Mouse (Mus musculus) liver, adult 2 months (tissue): Measurements from ENCODE around the gene Fancg. TPM values are rescaled to one million over a fixed set of nuclear protein-coding genes. Genes with fewer than 3 reads are reported as not detected.
A peak's percentile ranks its signal among the peaks of the same experiment; 100 is the strongest.

ENCODE experiments used
- DNase-seq: peaks from one replicate; pipeline ENCODE4 v3.0.0-alpha.2; 2011; ENCODE audit warnings: low read depth, low spot score; ENCODE audit errors: extremely low read depth
- H3K27ac ChIP-seq: fragments of 200-500 bp; replicated peaks from 2 replicates; pipeline ENCODE4 v1.5.1; 2012; ENCODE audit warnings: low read depth, mild to moderate bottlenecking, control low read depth, inconsistent platforms, low read length; ENCODE audit not compliant: insufficient read depth
- H3K27me3 ChIP-seq: fragments of 200-500 bp; 2 replicates; pipeline ENCODE4 v1.6.1; 2012; ENCODE audit warnings: mild to moderate bottlenecking, moderate library complexity, low read length, inconsistent platforms; ENCODE audit not compliant: control insufficient read depth, insufficient read depth
- H3K36me3 ChIP-seq: fragments of 200-500 bp; 2 replicates; pipeline ENCODE4 v1.6.1; 2012; ENCODE audit warnings: low read length, inconsistent platforms; ENCODE audit not compliant: control insufficient read depth, insufficient read depth
- H3K4me1 ChIP-seq: fragments of 200-500 bp; 2 replicates; pipeline ENCODE4 v1.6.1; 2011; ENCODE audit warnings: low read length; ENCODE audit not compliant: control insufficient read depth, insufficient read depth
- H3K4me3 ChIP-seq: fragments of 200-500 bp; 2 replicates; pipeline ENCODE4 v1.5.1; 2011; ENCODE audit warnings: low read depth, mild to moderate bottlenecking, control low read depth, low read length, moderate library complexity; ENCODE audit not compliant: insufficient read depth
- H3K79me2 ChIP-seq: fragments of 200-500 bp; 2 replicates; pipeline ENCODE4 v1.6.1; 2012; ENCODE audit warnings: inconsistent platforms, mild to moderate bottlenecking, low read length, moderate library complexity; ENCODE audit not compliant: control insufficient read depth, insufficient read depth
- H3K9ac ChIP-seq: fragments of 200-500 bp; 2 replicates; pipeline ENCODE4 v1.6.1; 2012; ENCODE audit warnings: low read depth, mild to moderate bottlenecking, control low read depth, inconsistent platforms, low read length
- CTCF ChIP-seq: fragments of 200-500 bp; IDR thresholded peaks from 2 replicates; pipeline ENCODE4 v1.5.1; 2011; ENCODE audit warnings: low read depth, low read length, control low read depth
- POLR2A ChIP-seq: fragments of 200-500 bp; IDR thresholded peaks from 2 replicates; pipeline ENCODE4 v1.6.1; 2011; ENCODE audit warnings: low read length, control low read depth; ENCODE audit not compliant: insufficient read depth; ENCODE audit errors: extremely low read depth
- whole genome bisulfite sequencing: fragments of 180-500 bp; shearing (Covaris S2); methylation state at CpG from one replicate; pipeline ENCODE4 v1.1.7; 2018; 5-methylcytosine and 5-hydroxymethylcytosine counted together
- polyA plus RNA-seq: library from polyadenylated mRNA; depleted of rRNA; stranded (reverse); fragments of >200 nt; gene quantifications from 2 replicates; pipeline ENCODE4 v1.2.3, GENCODE M21; 2012; rRNA removed
- total RNA-seq: library from RNA; depleted of rRNA; stranded (reverse); fragments of >200 nt; gene quantifications from 2 replicates; pipeline ENCODE4 v1.2.3, GENCODE M21; 2014; rRNA removed

Fancg gene
- total and polyA plus RNA-seq, 2 experiments, result 1.2 to 2.9 TPM

DNA sequence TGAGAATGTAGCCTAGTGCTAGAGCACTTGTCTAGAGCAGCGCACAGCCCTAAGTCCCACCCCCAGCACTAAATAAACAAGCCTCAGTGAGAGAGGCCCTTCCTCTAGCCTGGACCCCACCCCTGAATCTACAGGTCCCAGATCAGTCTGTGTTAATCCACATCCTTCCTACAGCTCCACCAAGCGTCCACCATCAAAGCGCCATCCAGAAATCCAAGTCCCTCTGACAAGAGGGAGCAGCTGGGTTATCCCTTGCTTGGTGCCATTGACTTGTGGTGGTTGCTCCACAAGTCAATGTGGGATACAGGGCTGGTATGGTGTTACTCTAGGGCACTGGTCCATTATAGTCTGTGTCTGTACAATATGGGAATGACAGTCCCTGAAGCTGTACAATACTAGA, 55.1 kb downstream of the Fancg start:
- no peak overlapping the region for H3K27ac ChIP-seq
- H3K27me3 ChIP-seq, result no peaks in the 10 kb centered on the region
- peaks cover 2% of the 10 kb centered on the region; the same call in 1 of the 2 replicates for H3K36me3 ChIP-seq
- DNase-seq, result no peak
- H3K4me1 ChIP-seq, result peaks cover 2% of the 10 kb centered on the region; the same call in 1 of the 2 replicates
- TF ChIP-seq CTCF (no peak), POLR2A (no peak)
- no peaks in the 10 kb centered on the region for H3K79me2 ChIP-seq
- H3K9ac ChIP-seq, result no peak overlapping the region
- no peak overlapping the region for H3K4me3 ChIP-seq
- 97% methylated on average over 3 of the region's 3 CpGs for WGBS

DNA sequence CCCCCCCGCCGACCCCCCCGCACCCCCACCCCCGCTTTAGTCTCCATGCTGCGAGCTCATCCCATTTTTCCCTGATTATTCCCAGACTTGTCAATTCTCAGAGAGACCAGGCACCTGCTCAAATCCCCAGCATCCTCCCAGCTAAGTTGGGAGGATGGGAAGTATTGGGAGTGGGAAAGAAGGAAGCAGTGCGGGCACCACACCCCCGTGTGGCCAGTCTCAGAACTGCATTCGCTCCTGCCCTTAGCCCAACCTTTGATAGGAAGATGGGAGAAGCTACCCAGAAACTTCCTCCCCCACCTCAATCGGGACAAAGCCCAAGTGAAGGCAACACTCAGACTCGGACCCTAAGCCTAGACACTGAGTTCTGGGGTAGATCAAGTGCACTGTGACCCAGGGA, 56.0 kb downstream of the Fancg start:
- 19% methylated on average over 10 of the region's 10 CpGs for WGBS
- no peak for DNase-seq

DNA sequence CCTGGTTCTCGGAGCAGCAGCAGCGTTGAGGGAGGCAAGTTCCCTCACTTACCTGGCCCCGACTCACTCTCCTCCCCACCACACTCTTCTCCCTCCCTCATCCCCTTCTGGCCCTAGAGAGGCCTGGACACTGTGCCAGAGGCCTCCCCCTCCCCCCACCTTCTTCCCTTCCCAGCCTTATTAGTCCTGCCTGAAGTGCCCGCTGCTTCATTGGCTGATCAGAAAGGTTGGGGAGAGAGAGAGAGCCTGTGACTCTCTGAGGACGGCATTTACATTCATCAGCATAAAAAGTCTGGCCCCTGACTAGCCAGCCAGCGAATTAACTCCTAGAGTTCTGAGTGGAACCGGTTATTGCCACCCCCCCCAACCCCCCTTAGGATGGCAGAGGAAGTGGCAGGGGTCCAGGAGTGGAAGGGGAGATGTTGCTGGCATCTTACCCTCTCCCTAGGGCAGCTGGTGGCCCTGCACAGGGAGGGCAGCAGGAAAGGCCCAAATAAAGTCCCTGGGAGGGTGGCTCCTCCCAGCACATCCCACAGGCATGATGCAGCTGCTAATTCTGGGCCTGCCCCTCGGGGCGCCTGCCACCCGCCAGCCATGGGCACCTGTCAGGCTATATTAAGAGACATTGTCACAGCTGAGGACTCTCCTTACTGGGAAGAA, 56.7 kb downstream of the Fancg start:
- Histone ChIP-seq H3K79me2 (no peaks in the 10 kb centered on the region), H3K4me1 (peaks cover 6% of the 10 kb centered on the region; the same call in 1 of the 2 replicates), H3K27me3 (no peaks in the 10 kb centered on the region), H3K9ac (no peak overlapping the region), H3K36me3 (peaks cover 2% of the 10 kb centered on the region; the same call in 1 of the 2 replicates), H3K4me3 (no peak overlapping the region), H3K27ac (no peak overlapping the region)
- no peak for DNase-seq
- whole genome bisulfite sequencing, result 72% methylated on average over 10 of the region's 10 CpGs
- no peak for TF ChIP-seq POLR2A
- no peak for TF ChIP-seq CTCF

More for the DNA sequence above, 56.0 kb downstream of the Fancg start:
- Histone ChIP-seq H3K27ac (no peak overlapping the region), H3K4me1 (peaks cover 2% of the 10 kb centered on the region; the same call in 1 of the 2 replicates), H3K36me3 (peaks cover 2% of the 10 kb centered on the region; the same call in 1 of the 2 replicates), H3K27me3 (no peaks in the 10 kb centered on the region), H3K9ac (no peak overlapping the region), H3K4me3 (no peak overlapping the region), H3K79me2 (no peaks in the 10 kb centered on the region)
- TF ChIP-seq CTCF (peak; percentile 95), POLR2A (no peak)

DNA sequence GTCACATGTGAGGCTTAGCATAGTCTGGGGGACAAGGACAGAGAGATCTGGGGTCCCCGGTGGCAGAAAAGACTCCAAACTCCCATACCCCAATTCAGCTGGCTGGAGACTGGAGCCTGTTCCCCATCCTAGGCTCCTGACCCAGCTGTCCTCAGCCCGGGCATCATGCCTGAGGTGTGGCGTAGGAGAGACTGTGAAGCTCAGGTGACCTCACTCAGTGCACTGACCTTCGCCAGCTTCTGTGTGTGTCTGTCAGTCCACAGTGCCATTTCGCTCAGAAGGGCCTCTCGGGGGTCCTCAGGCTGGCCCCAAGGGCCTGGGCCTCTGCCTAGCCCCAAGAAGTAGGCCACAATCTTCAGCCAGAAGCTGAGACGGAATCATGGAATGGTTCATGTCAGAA, 57.7 kb downstream of the Fancg start:
- no peak overlapping the region for H3K4me3 ChIP-seq
- no peak overlapping the region for H3K27ac ChIP-seq
- no peak overlapping the region for H3K9ac ChIP-seq
- H3K4me1 ChIP-seq, result peaks cover 6% of the 10 kb centered on the region; the same call in 1 of the 2 replicates
- no peaks in the 10 kb centered on the region for H3K27me3 ChIP-seq
- peaks cover 2% of the 10 kb centered on the region; the same call in 1 of the 2 replicates for H3K36me3 ChIP-seq
- TF ChIP-seq CTCF (no peak), POLR2A (no peak)
- 93% methylated on average over 7 of the region's 7 CpGs for WGBS
- no peak for DNase-seq
- no peaks in the 10 kb centered on the region for H3K79me2 ChIP-seq

Other genes starting within 250 kb of the Fancg start
- gene Ccl21a, start 236.5 kb downstream of the Fancg start, total RNA-seq, result 2.9 and 4.1 TPM in 2 replicates
- gene Ccl21a, start 236.5 kb downstream of the Fancg start, polyA plus RNA-seq, result 1.1 and 2.1 TPM in 2 replicates
- gene Fam205a1, start 156.6 kb downstream of the Fancg start, total RNA-seq, result not detected in 2 replicates
- gene Fam205a1, start 156.6 kb downstream of the Fancg start, polyA plus RNA-seq, result not detected in 2 replicates
- not detected in 2 replicates for gene Gm12394, start 153.7 kb downstream of the Fancg start, total RNA-seq
- not detected in 2 replicates for gene Gm12394, start 153.7 kb downstream of the Fancg start, polyA plus RNA-seq
- gene Fam205c, start 136.3 kb downstream of the Fancg start, total RNA-seq, result not detected in 2 replicates
- not detected in 2 replicates for gene Fam205c, start 136.3 kb downstream of the Fancg start, polyA plus RNA-seq
- gene Phf24, start 93.8 kb downstream of the Fancg start, total RNA-seq, result 0.18 and 0.20 TPM in 2 replicates
- gene Phf24, start 93.8 kb downstream of the Fancg start, polyA plus RNA-seq, result 0.05 and 0.13 TPM in 2 replicates
- 0.83 and 1.7 TPM in 2 replicates for gene Dnajb5, start 60.7 kb downstream of the Fancg start, total RNA-seq
- 2.8 TPM in 2 replicates for gene Dnajb5, start 60.7 kb downstream of the Fancg start, polyA plus RNA-seq
- gene 1700022I11Rik, start 40.9 kb downstream of the Fancg start, total RNA-seq, result not detected in 2 replicates
- not detected in 2 replicates for gene 1700022I11Rik, start 40.9 kb downstream of the Fancg start, polyA plus RNA-seq
- 182 and 216 TPM in 2 replicates for gene Vcp, start 10.0 kb downstream of the Fancg start, total RNA-seq
- gene Vcp, start 10.0 kb downstream of the Fancg start, polyA plus RNA-seq, result 157 and 163 TPM in 2 replicates
- gene Pigo, start 15.3 kb upstream of the Fancg start, total RNA-seq, result 6.9 and 7.2 TPM in 2 replicates
- 11.0 and 14.0 TPM in 2 replicates for gene Pigo, start 15.3 kb upstream of the Fancg start, polyA plus RNA-seq
- gene Stoml2, start 21.2 kb upstream of the Fancg start, total RNA-seq, result 92.2 and 108 TPM in 2 replicates
- 88.7 and 106 TPM in 2 replicates for gene Stoml2, start 21.2 kb upstream of the Fancg start, polyA plus RNA-seq
- gene Fam214b, start 35.7 kb upstream of the Fancg start, total RNA-seq, result 4.0 and 4.2 TPM in 2 replicates
- gene Fam214b, start 35.7 kb upstream of the Fancg start, polyA plus RNA-seq, result 6.2 and 7.7 TPM in 2 replicates
- 3.7 and 5.8 TPM in 2 replicates for gene Unc13b, start 48.4 kb upstream of the Fancg start, total RNA-seq
- 0.75 and 2.6 TPM in 2 replicates for gene Unc13b, start 48.4 kb upstream of the Fancg start, polyA plus RNA-seq